Mouse (Mus musculus): ENCODE data around the gene Cygb.

GRCm38 (mm10) chr11:116648213-116648921 lies 5.7 kb downstream of the Cygb start:
- no peak for TF ChIP-seq TAL1 (IDR thresholded peaks at IDR 0.05; ENCODE audit: low read length)
- no peak for TF ChIP-seq GATA1 (IDR thresholded peaks at IDR 0.05; ENCODE audit: low read length)
